Mouse (Mus musculus) lung, postnatal 4 days (tissue): ENCODE measurements at regions not wholly inside any gene's neighbourhood (a gene's known extent, or its start where the extent isn't known, plus 50 kb on each side); places are given as distances from the start of the nearest gene placed in this dataset.
A peak's percentile ranks its signal among the peaks of the same experiment; 100 is the strongest.

Experiments used
- DNase-seq, 2 experiments: peaks; one replicate each; pipeline ENCODE4 v3.0.0; 2021

DNA sequence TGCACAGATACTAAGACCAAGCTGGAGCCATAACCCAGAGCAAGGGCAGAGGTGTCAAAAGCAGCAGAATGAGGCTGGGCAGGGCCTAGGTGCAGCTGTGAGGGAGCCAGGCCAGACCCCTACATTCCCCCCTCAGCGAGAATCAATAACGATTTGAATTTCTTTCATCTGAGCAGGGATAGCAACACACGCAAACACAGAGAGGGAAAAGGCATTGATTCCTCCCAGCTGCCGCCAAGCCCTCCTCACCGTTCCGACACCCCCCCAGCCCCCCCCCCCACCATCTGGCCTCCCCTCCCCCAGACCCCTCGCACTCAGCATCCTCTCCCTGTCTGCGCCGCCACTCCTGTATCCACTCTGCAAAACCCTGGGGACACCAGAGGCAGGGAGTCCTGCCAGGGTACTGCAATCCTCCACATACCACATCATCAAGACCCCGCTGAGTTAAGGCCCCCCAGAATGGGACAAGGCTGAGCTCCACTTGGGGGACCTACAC lies 166.9 kb downstream of the 3100002H09Rik start:
- DNase-seq: no peak

- no peak for DNase-seq
These were observed 167.5 kb downstream of the 3100002H09Rik start for GRCm38 (mm10) chr4:124443130-124443503.

DNA sequence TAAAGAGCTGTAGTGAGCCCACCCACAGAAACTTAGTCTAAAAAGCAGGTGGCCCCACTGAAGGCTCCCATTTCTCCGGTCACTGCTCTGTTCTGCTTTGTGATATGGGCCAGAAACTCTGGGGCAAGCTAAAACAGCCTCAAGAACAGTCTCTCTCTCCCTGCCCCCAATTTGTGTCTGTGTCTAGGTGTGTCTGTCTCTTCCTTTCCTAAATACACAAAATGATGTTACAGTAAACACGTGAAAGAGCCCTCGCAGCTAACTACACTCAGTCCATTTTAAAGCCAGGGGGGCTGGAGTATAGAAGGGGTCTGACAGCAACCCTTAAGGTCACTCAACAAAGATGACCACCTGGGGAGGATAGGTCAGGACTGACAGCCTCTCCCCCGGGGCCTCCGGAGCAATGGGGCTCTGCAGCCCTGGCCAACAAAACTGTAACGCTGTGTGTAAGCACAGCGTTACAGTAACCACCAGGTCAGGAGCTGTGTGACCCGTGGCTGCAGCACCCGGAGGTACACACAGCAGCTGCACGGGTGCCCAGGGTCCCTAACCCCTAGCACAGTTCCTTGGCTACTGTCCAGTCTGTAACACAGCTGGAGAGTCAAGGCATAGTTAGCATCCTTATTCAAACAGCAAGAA lies 168.0 kb downstream of the 3100002H09Rik start:
- no peak for DNase-seq

GRCm38 (mm10) chr4:124441737-124442487 lies 168.7 kb downstream of the 3100002H09Rik start:
- no peak for DNase-seq

DNA sequence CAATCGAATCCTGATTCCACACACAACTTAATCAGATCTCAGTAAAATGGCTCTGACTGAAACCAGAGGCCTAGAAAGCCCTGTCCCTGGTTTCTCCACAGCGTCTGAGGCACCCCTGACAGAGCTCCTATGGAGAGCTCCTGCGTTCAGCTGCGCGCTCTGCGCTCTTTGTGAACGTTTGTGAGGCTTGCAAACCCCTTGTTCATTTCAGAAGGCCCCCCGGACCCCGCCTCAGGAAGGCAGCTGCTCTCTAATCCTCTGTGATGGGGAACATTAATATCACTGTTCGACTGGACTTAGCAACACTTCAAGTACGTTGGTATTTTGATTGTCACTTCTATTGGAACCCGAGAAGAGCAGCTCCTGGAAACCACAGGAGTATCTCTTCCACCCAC lies 175.6 kb downstream of the 3100002H09Rik start:
- DNase-seq: no peak

GRCm38 (mm10) chr4:124434059-124435039 lies 176.3 kb downstream of the 3100002H09Rik start:
- no peak for DNase-seq

- peak; percentile 35 to 50 for DNase-seq
These were observed 177.1 kb downstream of the 3100002H09Rik start for GRCm38 (mm10) chr4:124433506-124433905.

DNA sequence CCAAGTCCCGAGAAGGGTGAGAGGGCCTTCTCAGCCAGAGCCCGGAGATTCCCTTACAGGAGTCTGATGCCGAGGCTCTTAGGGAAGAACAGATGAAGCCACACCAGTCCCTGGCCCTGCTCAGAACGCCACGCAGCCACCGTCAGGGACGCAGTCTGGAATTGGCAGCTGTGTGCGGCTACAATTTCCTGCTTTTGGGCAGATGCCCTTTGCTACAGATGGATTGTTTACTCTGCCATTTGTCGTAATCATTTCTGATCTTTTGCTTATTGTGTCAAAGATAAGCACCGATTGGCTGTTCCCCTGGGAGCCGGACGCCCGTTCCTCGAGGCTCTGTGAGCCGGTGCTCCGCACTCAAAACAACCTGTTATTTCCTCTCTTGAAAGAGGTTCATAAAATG lies 179.4 kb downstream of the 3100002H09Rik start:
- DNase-seq: no peak

DNA sequence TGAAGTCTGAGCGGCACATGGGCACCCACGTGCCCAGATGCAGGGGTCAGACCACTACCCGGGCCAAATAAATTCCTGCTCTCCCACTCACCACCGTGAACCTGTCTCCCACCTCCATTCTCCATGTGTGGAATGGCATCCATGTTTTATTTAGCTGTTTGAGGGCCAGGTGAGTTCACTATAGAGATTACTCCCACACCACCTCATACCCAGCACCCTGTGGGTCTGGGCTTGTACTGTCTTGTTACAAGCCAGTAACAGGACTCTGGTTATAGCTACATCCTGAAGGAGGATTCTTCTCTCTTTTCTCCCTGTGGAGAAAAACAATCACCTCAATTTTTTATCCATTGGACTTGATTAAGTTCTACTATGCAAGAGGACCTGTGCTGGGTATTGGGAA lies 181.8 kb downstream of the 3100002H09Rik start:
- no peak for DNase-seq

DNA sequence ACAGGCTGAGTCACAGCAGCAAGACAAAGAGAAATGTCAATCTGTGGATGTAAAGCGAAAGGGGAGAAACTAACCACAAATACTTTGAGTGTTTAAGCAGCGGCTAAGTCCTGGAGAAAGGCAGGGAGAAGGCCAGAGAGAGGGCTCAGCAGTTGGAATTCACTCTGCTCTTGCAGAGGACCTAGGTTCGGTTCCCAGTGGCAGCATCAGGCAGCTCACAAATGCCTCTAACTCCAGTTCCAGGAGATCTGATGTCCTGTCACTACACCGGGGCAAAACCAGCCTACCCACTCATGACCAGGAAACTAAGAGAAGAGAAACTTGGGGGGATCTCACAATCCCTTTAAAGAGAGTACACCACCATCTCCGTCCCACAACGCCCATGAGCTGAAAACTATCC lies 188.2 kb downstream of the 3100002H09Rik start:
- no peak for DNase-seq

DNA sequence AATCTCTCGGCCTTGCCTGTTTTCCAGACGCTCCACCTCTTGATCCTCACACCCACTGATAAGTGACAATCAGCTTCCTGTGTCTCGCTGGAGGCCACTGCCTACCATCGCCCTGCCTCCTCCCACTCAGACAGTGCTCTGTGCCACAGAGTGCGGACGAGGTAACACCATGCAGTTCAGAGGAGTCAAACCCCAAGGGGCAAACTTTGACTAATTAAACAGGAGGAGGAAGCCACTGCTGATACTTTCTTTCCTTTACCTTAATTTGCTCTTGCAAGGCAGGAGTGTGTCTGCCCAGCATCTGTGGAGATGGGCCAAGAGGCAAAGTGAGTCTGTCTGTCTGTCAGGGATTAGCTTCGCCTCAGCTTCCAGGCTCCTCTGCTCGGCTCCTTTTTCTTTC lies 192.2 kb downstream of the 3100002H09Rik start:
- no peak for DNase-seq

DNA sequence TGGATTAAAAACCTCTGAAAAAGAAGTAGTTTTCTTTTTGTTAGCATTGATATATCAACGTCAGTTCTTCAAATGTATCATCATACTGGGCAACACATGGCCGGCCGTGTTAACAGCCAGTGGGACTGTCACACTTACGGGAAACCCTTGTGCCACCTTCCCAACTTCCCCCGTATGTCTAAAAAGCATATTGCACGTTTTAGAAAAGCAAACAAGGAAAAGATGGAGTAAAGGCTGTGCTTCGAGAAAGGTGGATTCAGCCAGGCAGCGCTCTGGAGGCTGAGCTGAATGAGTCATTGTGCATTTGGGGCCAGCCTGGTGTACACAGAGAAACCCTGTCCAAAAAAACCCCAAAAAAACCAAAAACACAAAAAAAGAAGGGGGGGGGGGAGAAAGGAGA lies 193.4 kb downstream of the 3100002H09Rik start:
- no peak for DNase-seq

- DNase-seq: no peak
These were observed 194.3 kb downstream of the 3100002H09Rik start for GRCm38 (mm10) chr4:124416266-124416665.

GRCm38 (mm10) chr4:124414386-124414785 lies 196.2 kb downstream of the 3100002H09Rik start:
- DNase-seq: no peak

GRCm38 (mm10) chr4:124409279-124409678 lies 201.3 kb downstream of the 3100002H09Rik start:
- no peak for DNase-seq

DNA sequence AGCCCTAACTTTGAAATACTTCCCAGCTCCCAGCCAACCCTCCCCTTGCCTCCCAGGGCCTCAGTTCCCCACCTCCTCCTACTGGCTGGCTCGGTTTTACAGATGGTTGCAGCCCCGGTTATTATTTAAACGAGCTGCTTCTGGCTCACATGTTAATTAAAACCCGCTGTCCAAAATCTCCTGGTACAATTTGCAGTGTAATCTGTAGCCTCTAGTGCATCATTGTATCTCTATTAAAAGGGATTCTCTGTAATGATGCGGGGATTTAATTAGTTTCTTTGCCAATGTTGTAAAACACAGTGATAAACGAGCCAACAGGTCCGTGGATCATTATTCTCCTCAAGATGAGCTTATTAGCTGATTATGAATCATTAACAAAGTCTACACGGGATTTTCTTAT lies 208.5 kb downstream of the 3100002H09Rik start:
- DNase-seq: no peak

DNA sequence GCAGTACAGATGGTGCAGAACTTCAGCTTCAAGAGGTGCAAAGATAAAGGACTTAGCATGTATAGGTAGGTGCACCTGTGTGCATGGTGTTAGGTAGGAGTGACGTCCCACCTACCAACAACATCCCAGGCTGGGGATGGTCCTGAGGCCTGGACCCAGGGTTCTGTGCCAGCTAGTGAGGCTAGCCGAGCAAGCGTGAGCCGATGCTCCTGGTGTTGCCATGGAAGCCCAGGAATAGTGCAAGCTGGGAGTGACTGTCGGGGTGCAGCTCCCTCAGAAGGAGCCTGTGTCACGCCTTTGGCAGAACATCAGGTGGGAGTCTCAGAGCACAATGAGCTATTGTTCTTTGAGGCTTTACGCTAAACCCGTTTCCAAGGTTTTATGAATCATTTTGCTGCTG lies 209.9 kb downstream of the 3100002H09Rik start:
- no peak for DNase-seq

GRCm38 (mm10) chr4:124400136-124400675 lies 210.4 kb downstream of the 3100002H09Rik start:
- no peak for DNase-seq

DNA sequence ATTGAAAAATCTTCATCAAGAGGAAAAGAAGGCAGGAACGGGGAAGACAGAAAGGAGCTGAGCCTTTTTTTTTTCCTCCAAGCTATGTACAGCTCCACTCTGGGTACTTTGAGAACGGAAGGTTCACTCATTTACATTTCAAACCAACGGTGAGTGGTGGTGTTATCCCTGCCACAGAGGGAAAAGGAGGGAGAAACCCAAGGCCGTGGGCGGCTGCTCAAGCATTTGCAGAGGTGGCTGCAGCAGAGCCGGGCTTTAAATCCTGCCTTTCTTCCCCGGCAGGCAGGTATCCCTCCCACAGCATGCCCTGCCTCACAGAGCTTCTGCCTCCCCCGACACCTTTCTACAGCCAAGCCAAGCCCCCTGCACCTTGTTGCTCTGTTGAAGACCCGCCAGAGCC lies 212.2 kb downstream of the 3100002H09Rik start:
- no peak for DNase-seq

- no peak for DNase-seq
These were observed 213.9 kb downstream of the 3100002H09Rik start for GRCm38 (mm10) chr4:124396566-124397283.

DNA sequence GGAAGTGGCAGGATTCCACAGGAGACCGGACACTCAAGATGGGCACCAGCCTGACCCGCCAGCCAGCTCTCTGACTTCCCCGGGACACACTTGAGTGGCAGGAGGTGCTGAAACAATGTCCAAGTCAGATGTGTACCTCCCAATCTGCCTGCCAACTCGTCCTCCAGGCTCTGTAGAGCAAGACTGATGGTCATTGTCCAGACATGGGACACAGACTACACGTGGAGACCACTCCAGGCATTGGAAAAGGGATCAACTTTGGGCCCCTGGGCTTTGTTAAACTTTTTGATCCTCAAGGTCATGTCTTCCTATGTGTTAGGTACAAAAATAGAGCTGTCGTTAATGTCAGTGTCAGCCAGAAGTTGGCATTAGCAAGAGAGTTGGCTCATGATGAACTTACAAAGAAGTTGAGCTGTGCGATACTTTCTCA lies 214.6 kb downstream of the 3100002H09Rik start:
- DNase-seq: no peak
